Mouse (Mus musculus): ENCODE results near the gene Catsper3. TPM values are rescaled to one million over a fixed set of nuclear protein-coding genes. Genes with fewer than 3 reads are reported as not detected.

Catsper3 gene
- total and polyA plus RNA-seq, 2 experiments, result not detected

- 87% methylated on average over 1 of the region's 1 CpGs for WGBS
- Histone ChIP-seq H3K27me3 (ENCODE audit: control insufficient read depth, insufficient read depth, low read length) (no peaks in the 10 kb centered on the region), H3K36me3 (ENCODE audit: control insufficient read depth, insufficient read depth, low read length) (no peaks in the 10 kb centered on the region), H3K4me1 (ENCODE audit: control insufficient read depth, insufficient read depth, low read length) (no peaks in the 10 kb centered on the region), H3K79me2 (ENCODE audit: control insufficient read depth, insufficient read depth, low read length) (no peaks in the 10 kb centered on the region), H3K9ac (ENCODE audit: low read depth, low read length) (no peak overlapping the region), H3K27ac (replicated peaks; ENCODE audit: insufficient read depth, low read depth, low read length) (no peak overlapping the region), H3K4me3 (ENCODE audit: insufficient read depth, low read depth, low read length) (no peak overlapping the region)
- TF ChIP-seq POLR2A (IDR thresholded peaks at IDR 0.05; ENCODE audit: extremely low read depth, insufficient read depth, low read length) (no peak), CTCF (IDR thresholded peaks at IDR 0.05; ENCODE audit: low read depth, low read length) (no peak)
- DNase-seq (ENCODE audit: extremely low read depth, low read depth, low spot score), result no peak
Measured at GRCm38 (mm10) chr13:55803973-55804372, 19.6 kb downstream of the Catsper3 start.

DNA sequence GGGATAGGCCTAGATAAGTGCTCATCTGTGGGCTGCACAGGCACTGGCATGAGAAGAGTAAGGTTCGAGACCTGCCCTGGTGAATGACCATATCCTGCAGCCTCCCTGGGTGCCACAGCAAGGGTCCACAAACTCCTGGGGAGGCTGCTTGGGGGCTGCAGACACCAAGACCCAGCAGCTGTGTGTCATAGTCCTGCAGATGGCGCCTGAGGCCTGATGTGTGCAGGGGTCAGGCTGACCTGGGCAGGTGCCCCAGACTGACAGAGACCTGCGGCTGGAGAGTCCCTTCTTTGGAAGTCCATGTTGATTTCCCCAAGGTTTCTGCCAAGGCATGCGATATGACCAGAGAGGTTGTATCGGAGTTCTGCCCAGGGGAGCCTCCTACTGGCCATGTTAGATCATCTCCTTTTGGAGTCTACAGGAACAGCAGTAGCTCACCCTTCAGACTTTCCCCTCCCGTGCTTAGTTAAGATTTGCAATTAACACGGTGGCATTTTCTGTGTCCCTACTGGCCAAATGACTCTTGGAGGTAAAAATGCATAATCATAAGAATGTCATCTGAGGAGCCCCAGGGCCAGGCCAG is 24.8 kb downstream of the Catsper3 start:
- no peak overlapping the region for H3K9ac ChIP-seq (ENCODE audit: low read depth, low read length)
- no peak overlapping the region for H3K27ac ChIP-seq (replicated peaks; ENCODE audit: insufficient read depth, low read depth, low read length)
- no peaks in the 10 kb centered on the region for H3K36me3 ChIP-seq (ENCODE audit: control insufficient read depth, insufficient read depth, low read length)
- 76% methylated on average over 7 of the region's 7 CpGs for WGBS
- H3K27me3 ChIP-seq (ENCODE audit: control insufficient read depth, insufficient read depth, low read length), result no peaks in the 10 kb centered on the region
- no peak for DNase-seq (ENCODE audit: extremely low read depth, low read depth, low spot score)
- no peaks in the 10 kb centered on the region for H3K79me2 ChIP-seq (ENCODE audit: control insufficient read depth, insufficient read depth, low read length)
- H3K4me3 ChIP-seq (ENCODE audit: insufficient read depth, low read depth, low read length), result no peak overlapping the region
- peaks cover 12% of the 10 kb centered on the region for H3K4me1 ChIP-seq (ENCODE audit: control insufficient read depth, insufficient read depth, low read length)
- TF ChIP-seq CTCF (IDR thresholded peaks at IDR 0.05; ENCODE audit: low read depth, low read length) (peak; percentile 38; the same call in 1 of the 2 replicates), POLR2A (IDR thresholded peaks at IDR 0.05; ENCODE audit: extremely low read depth, insufficient read depth, low read length) (no peak)

GRCm38 (mm10) chr13:55809707-55810106 is 25.3 kb downstream of the Catsper3 start:
- peaks cover 14% of the 10 kb centered on the region for H3K4me1 ChIP-seq (ENCODE audit: control insufficient read depth, insufficient read depth, low read length)
- TF ChIP-seq CTCF (IDR thresholded peaks at IDR 0.05; ENCODE audit: low read depth, low read length) (no peak), POLR2A (IDR thresholded peaks at IDR 0.05; ENCODE audit: extremely low read depth, insufficient read depth, low read length) (no peak)
- DNase-seq (ENCODE audit: extremely low read depth, low read depth, low spot score), result no peak
- no peaks in the 10 kb centered on the region for H3K79me2 ChIP-seq (ENCODE audit: control insufficient read depth, insufficient read depth, low read length)
- H3K36me3 ChIP-seq (ENCODE audit: control insufficient read depth, insufficient read depth, low read length), result no peaks in the 10 kb centered on the region
- WGBS, result 95% methylated on average over 10 of the region's 10 CpGs
- no peak overlapping the region for H3K27ac ChIP-seq (replicated peaks; ENCODE audit: insufficient read depth, low read depth, low read length)
- H3K9ac ChIP-seq (ENCODE audit: low read depth, low read length), result no peak overlapping the region
- H3K27me3 ChIP-seq (ENCODE audit: control insufficient read depth, insufficient read depth, low read length), result no peaks in the 10 kb centered on the region
- H3K4me3 ChIP-seq (ENCODE audit: insufficient read depth, low read depth, low read length), result no peak overlapping the region

DNA sequence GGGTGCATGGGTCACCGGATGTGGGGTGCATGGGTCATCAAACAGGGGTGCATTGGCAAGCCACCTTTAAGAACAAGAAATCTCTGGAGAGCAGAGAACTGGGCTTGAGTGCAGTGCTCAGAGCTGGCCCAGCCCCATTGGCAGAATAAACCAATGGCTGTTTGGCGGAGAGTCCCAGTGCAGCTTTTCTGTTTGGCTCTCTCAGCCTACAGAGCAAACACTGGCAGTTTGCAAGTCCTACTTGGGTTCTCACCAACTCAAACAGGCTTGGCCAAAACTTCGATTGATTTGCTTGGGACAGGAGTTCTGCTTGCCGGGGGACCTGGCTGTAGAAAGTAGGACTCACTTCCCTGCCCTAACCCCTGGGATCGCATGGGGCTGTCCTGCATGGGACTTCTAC is 26.6 kb downstream of the Catsper3 start:
- DNase-seq (ENCODE audit: extremely low read depth, low read depth, low spot score), result peak; percentile 97
- H3K4me3 ChIP-seq (ENCODE audit: insufficient read depth, low read depth, low read length), result no peak overlapping the region
- peaks cover 16% of the 10 kb centered on the region for H3K4me1 ChIP-seq (ENCODE audit: control insufficient read depth, insufficient read depth, low read length)
- H3K79me2 ChIP-seq (ENCODE audit: control insufficient read depth, insufficient read depth, low read length), result no peaks in the 10 kb centered on the region
- no peak for TF ChIP-seq CTCF (IDR thresholded peaks at IDR 0.05; ENCODE audit: low read depth, low read length)
- WGBS, result 20% methylated on average over 5 of the region's 5 CpGs
- no peak overlapping the region for H3K9ac ChIP-seq (ENCODE audit: low read depth, low read length)
- no peak overlapping the region for H3K27ac ChIP-seq (replicated peaks; ENCODE audit: insufficient read depth, low read depth, low read length)
- no peaks in the 10 kb centered on the region for H3K27me3 ChIP-seq (ENCODE audit: control insufficient read depth, insufficient read depth, low read length)
- no peaks in the 10 kb centered on the region for H3K36me3 ChIP-seq (ENCODE audit: control insufficient read depth, insufficient read depth, low read length)

DNA sequence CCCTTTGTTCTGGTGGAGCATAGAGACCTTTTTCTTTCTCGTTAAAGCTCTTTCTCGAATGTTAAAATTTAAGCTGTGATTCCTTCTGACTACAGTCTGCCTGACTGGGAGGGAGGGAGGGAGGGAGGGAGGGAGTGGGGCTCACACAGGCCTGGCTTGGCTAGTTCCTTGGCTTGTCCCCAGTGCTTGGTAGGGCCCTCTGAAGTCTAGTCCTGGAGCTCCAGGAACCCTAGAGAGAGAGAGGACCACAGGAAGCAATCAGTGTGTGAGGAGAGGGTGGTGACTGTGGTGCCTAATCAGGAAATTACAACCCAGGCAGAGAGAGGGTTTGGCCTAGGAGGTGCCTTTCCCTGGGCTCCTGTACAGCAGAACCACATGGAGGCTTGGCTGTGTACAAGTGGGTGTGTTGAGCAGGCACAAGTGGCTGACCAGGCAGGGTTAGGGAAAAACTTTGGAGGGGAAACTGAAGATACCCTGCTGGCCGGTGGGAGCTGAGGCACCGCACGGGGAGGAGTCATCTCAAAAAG is 29.2 kb downstream of the Catsper3 start:
- no peak overlapping the region for H3K9ac ChIP-seq (ENCODE audit: low read depth, low read length)
- H3K27ac ChIP-seq (replicated peaks; ENCODE audit: insufficient read depth, low read depth, low read length), result no peak overlapping the region
- no peaks in the 10 kb centered on the region for H3K36me3 ChIP-seq (ENCODE audit: control insufficient read depth, insufficient read depth, low read length)
- no peaks in the 10 kb centered on the region for H3K27me3 ChIP-seq (ENCODE audit: control insufficient read depth, insufficient read depth, low read length)
- H3K79me2 ChIP-seq (ENCODE audit: control insufficient read depth, insufficient read depth, low read length), result no peaks in the 10 kb centered on the region
- 78% methylated on average over 5 of the region's 5 CpGs for WGBS
- DNase-seq (ENCODE audit: extremely low read depth, low read depth, low spot score), result no peak
- no peak for TF ChIP-seq POLR2A (IDR thresholded peaks at IDR 0.05; ENCODE audit: extremely low read depth, insufficient read depth, low read length)
- no peak for TF ChIP-seq CTCF (IDR thresholded peaks at IDR 0.05; ENCODE audit: low read depth, low read length)
- H3K4me1 ChIP-seq (ENCODE audit: control insufficient read depth, insufficient read depth, low read length), result peaks cover 16% of the 10 kb centered on the region
- no peak overlapping the region for H3K4me3 ChIP-seq (ENCODE audit: insufficient read depth, low read depth, low read length)

- DNase-seq (ENCODE audit: extremely low read depth, low read depth, low spot score), result peak; percentile 62
- H3K79me2 ChIP-seq (ENCODE audit: control insufficient read depth, insufficient read depth, low read length), result no peaks in the 10 kb centered on the region
- whole genome bisulfite sequencing, result 57% methylated on average over 6 of the region's 6 CpGs
- TF ChIP-seq CTCF (IDR thresholded peaks at IDR 0.05; ENCODE audit: low read depth, low read length) (no peak), POLR2A (IDR thresholded peaks at IDR 0.05; ENCODE audit: extremely low read depth, insufficient read depth, low read length) (no peak)
- H3K36me3 ChIP-seq (ENCODE audit: control insufficient read depth, insufficient read depth, low read length), result no peaks in the 10 kb centered on the region
- H3K27me3 ChIP-seq (ENCODE audit: control insufficient read depth, insufficient read depth, low read length), result no peaks in the 10 kb centered on the region
- H3K4me3 ChIP-seq (ENCODE audit: insufficient read depth, low read depth, low read length), result no peak overlapping the region
- no peak overlapping the region for H3K9ac ChIP-seq (ENCODE audit: low read depth, low read length)
- peaks cover 16% of the 10 kb centered on the region for H3K4me1 ChIP-seq (ENCODE audit: control insufficient read depth, insufficient read depth, low read length)
- H3K27ac ChIP-seq (replicated peaks; ENCODE audit: insufficient read depth, low read depth, low read length), result no peak overlapping the region
Measured at GRCm38 (mm10) chr13:55814834-55815233, 30.5 kb downstream of the Catsper3 start.
